ENCODE assay signal across 1 mouse cellular context in the genomic region with DNA sequence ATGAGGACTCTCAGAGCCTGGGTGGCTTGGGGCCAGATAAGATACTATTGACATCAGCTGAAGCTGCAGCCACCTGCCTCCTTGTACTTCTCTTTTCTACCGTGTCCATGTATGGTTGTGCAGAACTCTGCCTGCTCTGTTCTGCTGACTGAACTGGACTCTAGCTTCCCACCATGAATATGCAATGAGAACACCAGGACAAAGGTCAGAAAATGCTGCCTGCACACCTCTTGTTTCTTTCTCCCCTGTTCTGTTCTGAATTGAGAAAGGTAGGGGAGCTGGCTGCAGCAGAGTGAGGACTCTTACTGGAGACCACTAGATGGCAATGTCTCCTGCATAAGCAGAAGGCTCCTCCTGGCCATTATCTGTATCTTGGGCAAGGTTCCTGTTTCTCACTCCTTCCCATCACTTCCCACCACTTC.
TF ChIP-seq lines count a peak whose summit lies in the region.

No protein-coding gene starts in this region.

TF ChIP-seq in MEL, 35 proteins besides CTCF, POLR2A, EP300 and RAD21:
- TF ChIP-seq ZC3H11A (IDR thresholded peaks at IDR 0.05; ENCODE audit: low read depth, low read length), result peak; percentile 70
- 0 out of 2 replicates have a peak, but pooled peaks have one; percentile 17 for TF ChIP-seq SIN3A (IDR thresholded peaks at IDR 0.05; ENCODE audit: low read length)
- TF ChIP-seq SMC3 (IDR thresholded peaks at IDR 0.05; ENCODE audit: low read depth, low read length), result peak; percentile 81
- no peak; the same call in 1 of the 2 replicates for TF ChIP-seq GATA1 (IDR thresholded peaks at IDR 0.05; ENCODE audit: low read depth, low read length)
- TF ChIP-seq ETS1 (IDR thresholded peaks at IDR 0.05; ENCODE audit: low read depth, low read length), result peak; percentile 78
